In the genomic region with DNA sequence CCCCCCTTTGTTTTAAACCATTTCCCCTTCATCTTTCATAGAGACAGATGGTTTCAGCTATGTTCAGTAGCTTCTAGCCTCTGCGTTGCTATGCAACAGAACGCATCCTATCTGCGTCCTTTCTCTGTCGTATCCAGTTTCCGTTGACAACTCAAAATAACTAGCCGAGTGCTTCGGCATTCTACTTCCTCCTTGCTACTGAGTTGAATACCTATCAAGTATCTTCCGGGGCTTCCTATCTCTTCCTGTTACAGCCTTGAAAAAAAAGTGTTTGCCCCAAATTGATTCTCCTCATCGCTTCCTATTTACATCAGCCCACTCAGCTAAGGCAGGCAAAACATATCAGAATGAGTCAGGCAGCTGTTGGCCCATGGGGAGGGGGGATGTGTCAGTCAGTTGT, we compare ENCODE assay signal across 9 mouse cellular contexts.
DNase-seq lines count a peak whose midpoint lies in the region; ATAC-seq and TF ChIP-seq lines count a peak whose summit lies in the region.
"Had no signal": no experiment of that assay in that cellular context is flagged by ENCODE, and none has a peak within 500 bp of the region (broad histone marks: within the 10 kb centered on the region; RNA-seq: fewer than 3 reads in every experiment).

No protein-coding gene starts in this region.

- intact Hi-C loops in left cerebral cortex, postnatal 4 days (cut with DNase I) = no loop called here

- no peak for TF ChIP-seq POLR2A in thymus, adult 2 months (IDR thresholded peaks at IDR 0.05; ENCODE audit: control insufficient read depth, extremely low read depth, insufficient read depth, low read length, poor library complexity)

- no peaks in the 10 kb centered on the region for H3K36me3 ChIP-seq in hindbrain, embryonic 14.5 days (replicated peaks; ENCODE audit: control insufficient read depth, insufficient read depth)
- H3K36me3 ChIP-seq in liver, embryonic 12.5 days = no peaks in the 10 kb centered on the region
- H3K36me3 ChIP-seq in thymus, adult 2 months (ENCODE audit: control insufficient read depth, insufficient read depth, low read length) = no peaks in the 10 kb centered on the region

- peak; percentile 70; the same call in 1 of the 2 replicates for ATAC-seq in hindbrain, embryonic 14.5 days (ENCODE audit: low FRiP score)
- 0 out of 2 replicates have a peak, but pooled peaks have one; percentile 42 for ATAC-seq in liver, embryonic 12.5 days
- ATAC-seq in erythroblast, adult 5-6 weeks (replicated peaks; ENCODE audit: low FRiP score, poor library complexity, severe bottlenecking) = no peak

- H3K4me2 ChIP-seq in hindbrain, embryonic 14.5 days (replicated peaks) = peak overlapping the region; percentile 37
- no peak overlapping the region; the same call in 1 of the 2 replicates for H3K4me2 ChIP-seq in liver, embryonic 12.5 days

- H3K9ac ChIP-seq in hindbrain, embryonic 14.5 days = no peak overlapping the region
- H3K9ac ChIP-seq in liver, embryonic 12.5 days = no peak overlapping the region

- no peak overlapping the region for H3K27ac ChIP-seq in hindbrain, embryonic 14.5 days
- no peak overlapping the region for H3K27ac ChIP-seq in liver, embryonic 12.5 days
- no peak overlapping the region for H3K27ac ChIP-seq in thymus, adult 2 months (ENCODE audit: control insufficient read depth, insufficient read depth, low read length)
- H3K27ac ChIP-seq: macrophage had no signal

- H3K27me3 ChIP-seq in hindbrain, embryonic 14.5 days (ENCODE audit: control insufficient read depth, insufficient read depth, low read length) = no peaks in the 10 kb centered on the region
- H3K27me3 ChIP-seq in liver, embryonic 12.5 days (replicated peaks) = no peaks in the 10 kb centered on the region
- H3K27me3 ChIP-seq in thymus, adult 2 months (ENCODE audit: control insufficient read depth, insufficient read depth, low read length) = no peaks in the 10 kb centered on the region

- peak; percentile 25 for DNase-seq in left cerebral cortex, adult 11 months (ENCODE audit: low spot score)
- no peak for DNase-seq in left cerebral cortex, postnatal 4 days
- peak; percentile 54 for DNase-seq in embryo, embryonic 10.5 days (ENCODE audit: low spot score)
- peak; percentile 63 for DNase-seq in hindbrain, embryonic 14.5 days (ENCODE audit: low spot score)
- peak; percentile 12 for DNase-seq in thymus, adult 2 months
- DNase-seq in testis, postnatal 14 days (ENCODE audit: low spot score) = no peak

- H3K4me1 ChIP-seq in hindbrain, embryonic 14.5 days (replicated peaks; ENCODE audit: control insufficient read depth, insufficient read depth, low read length) = 0 out of 2 replicates have a peak, but pooled peaks cover 4% of the 10 kb centered on the region
- 0 out of 2 replicates have a peak, but pooled peaks cover 3% of the 10 kb centered on the region for H3K4me1 ChIP-seq in liver, embryonic 12.5 days
- peaks cover 6% of the 10 kb centered on the region for H3K4me1 ChIP-seq in thymus, adult 2 months (replicated peaks; ENCODE audit: control insufficient read depth, insufficient read depth, low read length)

- no peak overlapping the region for H3K4me3 ChIP-seq in hindbrain, embryonic 14.5 days (replicated peaks; ENCODE audit: low read length)
- no peak overlapping the region for H3K4me3 ChIP-seq in liver, embryonic 12.5 days
- no peak overlapping the region for H3K4me3 ChIP-seq in thymus, adult 2 months (ENCODE audit: control insufficient read depth, insufficient read depth, low read length)

- 43% methylated on average over 9 of the region's 9 CpGs for WGBS in hindbrain, embryonic 14.5 days
- 4% methylated on average over 9 of the region's 9 CpGs for WGBS in liver, embryonic 12.5 days (ENCODE audit: insufficient replicate concordance)
- WGBS in thymus, adult 2 months = 2% methylated on average over 9 of the region's 9 CpGs

- no peak for TF ChIP-seq CTCF in thymus, adult 2 months (IDR thresholded peaks at IDR 0.05; ENCODE audit: borderline replicate concordance, control insufficient read depth, extremely low read depth, insufficient read depth, low read length, poor library complexity)

- H3K9me3 ChIP-seq in hindbrain, embryonic 14.5 days (ENCODE audit: control insufficient read depth, low read length) = no peaks in the 10 kb centered on the region
- H3K9me3 ChIP-seq in liver, embryonic 12.5 days (replicated peaks) = no peaks in the 10 kb centered on the region

Comparison
In these comparisons a context has a peak if more than half of its experiments do, and no peak if none do; other contexts are left out.
1. DNase-seq: peak in left cerebral cortex, adult 11 months (single experiment), embryo, embryonic 10.5 days (single experiment), hindbrain, embryonic 14.5 days (single experiment) and thymus, adult 2 months (single experiment); none in left cerebral cortex, postnatal 4 days (single experiment) and testis, postnatal 14 days (single experiment).